Mouse (Mus musculus): Measurements from ENCODE around the gene Il23a.
"Not testable (repeated sequence)": the region's sequence is repeated elsewhere in the genome, so short reads cannot be mapped to it uniquely, and the experiment has no call there.

Il23a gene

DNA sequence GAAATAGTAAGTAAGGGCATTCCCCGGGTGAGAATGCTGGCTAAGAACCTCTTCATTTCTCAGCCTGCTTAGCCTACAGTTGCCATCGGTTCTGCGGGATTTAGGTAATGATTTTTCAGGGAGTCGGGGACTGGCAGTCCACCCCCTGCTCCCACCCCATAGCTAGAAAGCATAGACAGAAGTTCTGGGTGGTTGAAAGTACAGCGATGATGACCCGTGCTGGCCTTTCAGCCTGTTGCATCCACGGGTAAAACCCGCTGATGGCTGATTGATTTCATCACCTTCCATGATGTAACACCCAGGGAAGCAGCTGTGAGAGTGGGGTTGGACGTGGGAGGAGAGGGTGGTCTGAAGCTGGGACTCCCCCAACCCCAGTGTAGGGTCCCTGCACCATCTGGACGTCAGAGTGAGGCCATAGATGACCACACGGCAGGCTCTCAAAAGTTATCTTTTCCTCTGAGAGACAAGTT, at the start of gene Il23a:
TSS of gene Il23a (minus strand) at position 51 of the 470 bp plus-strand sequence.
- no peak for DNase-seq (ENCODE audit: low spot score in 2 of 2)

DNA sequence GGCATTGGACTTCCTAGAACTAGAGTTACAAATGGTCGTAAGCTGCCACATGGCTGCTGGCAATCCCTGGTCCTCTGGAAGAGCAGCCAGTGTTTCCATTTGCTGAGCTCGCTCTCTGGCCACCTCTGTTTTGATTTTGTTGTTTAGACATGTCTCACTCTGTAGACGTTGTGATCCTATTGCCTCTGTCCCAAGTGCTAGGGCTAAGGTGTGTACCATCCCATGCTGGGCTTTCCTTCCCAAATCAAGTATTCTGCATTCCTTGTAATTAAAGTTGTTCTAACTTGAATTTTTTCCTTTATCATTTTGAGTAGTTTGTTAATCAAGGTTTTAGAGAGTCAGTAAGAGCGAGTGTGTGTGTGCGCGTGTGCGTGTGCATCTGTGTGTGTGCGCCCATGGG, 49.0 kb upstream of the Il23a start:
- DNase-seq (ENCODE audit: low spot score in 2 of 2) = no peak

DNA sequence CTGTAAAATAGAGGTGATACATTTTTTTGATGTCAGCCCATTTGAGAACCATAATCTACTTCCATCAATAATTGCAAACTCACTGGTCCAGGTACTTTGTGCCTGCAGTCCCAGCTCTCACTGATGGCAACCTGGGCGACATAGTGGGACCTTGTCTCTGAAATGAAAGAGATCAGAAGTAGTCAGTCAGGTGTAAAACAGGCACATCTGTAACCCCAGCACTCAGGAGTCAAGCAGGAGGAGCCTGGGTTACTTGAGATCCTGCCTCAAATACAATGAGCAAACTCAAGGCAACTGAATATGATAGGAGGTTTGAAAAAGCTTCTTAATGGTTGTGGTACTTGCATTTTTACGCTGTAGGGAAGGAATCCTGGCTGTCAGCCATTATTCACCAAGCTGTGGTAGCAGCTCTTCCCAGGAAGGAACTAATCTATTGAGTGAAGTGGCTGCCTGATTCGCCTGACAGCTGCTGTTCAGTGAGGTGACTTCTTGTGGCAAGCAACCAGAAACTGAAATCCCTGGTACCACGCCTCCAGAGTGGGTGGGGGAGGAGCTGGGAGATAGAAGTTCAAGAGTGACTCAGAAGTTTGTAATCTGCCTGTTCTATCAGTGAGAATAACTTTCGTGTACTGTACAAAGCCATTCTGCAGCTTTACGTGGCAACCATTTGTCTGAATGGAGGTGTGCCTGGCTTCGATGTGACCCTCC, 46.2 kb upstream of the Il23a start:
- DNase-seq (ENCODE audit: low spot score in 2 of 2) = peak in 1 of 2 experiments; percentile 27

DNA sequence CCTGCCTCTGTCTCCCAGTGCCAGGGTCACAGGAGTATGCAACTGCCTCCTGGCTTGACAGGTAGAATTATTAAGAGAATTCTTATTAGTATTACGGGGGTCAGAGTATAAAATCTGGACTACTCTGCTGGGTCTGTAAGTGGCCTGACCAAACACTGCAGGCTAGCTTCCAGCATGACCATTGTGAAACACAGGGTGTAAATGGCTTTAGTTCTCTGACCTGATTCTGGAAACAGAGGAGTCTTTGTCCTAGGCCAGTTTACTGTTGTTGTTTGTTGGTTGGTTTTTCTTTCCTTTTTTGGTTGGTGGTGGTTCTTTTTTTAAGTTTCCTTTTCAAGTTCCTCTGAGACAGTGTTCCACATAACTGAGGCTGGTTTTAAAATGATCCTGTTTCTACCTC, 44.9 kb upstream of the Il23a start:
- DNase-seq (ENCODE audit: low spot score in 2 of 2) = no peak

DNA sequence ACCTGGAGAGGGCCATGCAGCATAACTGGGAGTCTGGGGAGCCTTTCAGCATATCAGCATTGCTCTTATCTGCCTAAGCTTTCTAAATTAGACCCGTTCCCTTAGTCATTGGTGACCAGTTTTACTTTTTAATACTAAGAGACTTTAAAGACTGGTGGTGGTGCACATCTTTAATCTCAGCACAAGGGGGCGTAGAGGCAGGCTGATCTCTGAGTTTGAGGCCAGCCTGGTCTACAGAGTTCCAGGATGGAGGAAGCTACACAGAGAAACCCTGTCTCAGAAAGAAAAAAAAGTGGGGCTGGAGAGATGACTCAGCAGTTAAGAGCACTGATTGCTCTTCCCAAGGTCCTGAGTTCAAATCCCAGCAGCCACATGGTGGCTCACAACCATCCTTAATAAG, 41.7 kb upstream of the Il23a start:
- no peak for DNase-seq (ENCODE audit: low spot score in 2 of 2)

DNA sequence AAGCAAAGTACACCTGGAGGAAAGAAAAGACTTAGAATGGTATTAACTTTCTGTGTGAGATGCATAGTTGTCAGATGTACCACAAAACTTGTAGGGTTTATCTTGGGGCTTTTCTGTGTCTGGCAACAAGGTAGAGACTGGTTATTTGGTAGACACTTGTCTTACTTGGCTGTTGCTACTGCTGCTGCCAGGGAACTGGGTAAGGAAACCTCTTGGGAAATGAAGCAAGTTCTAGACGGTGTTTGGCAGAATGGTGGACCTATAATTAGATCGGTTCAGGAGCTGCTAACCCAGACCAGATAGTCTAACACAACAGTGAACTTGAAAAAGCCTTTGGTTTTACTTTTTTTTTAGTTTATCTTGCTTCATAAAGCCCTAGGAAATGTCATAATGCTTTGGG, 40.4 kb upstream of the Il23a start:
- no peak for DNase-seq (ENCODE audit: low spot score in 2 of 2)

DNA sequence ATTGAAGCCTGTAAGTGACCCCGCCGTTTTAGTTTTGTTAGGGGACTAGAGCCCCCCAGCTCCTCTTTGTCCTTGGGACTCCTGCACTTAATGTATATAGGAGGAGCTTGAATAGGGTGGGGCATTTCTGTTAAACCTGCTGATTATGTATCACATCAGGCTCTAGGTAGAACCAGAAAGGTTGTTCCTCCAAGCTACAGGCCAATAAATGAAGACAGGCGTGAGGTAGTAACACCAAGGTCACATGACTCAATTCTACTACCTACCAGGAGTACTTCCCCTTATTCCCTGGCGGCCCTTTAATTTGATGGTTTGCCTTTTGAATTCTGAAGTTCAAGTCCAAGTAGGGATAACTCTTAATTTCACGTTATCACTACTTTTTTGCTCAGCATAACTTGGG, 39.9 kb upstream of the Il23a start:
- DNase-seq (ENCODE audit: low spot score in 2 of 2) = no peak

DNA sequence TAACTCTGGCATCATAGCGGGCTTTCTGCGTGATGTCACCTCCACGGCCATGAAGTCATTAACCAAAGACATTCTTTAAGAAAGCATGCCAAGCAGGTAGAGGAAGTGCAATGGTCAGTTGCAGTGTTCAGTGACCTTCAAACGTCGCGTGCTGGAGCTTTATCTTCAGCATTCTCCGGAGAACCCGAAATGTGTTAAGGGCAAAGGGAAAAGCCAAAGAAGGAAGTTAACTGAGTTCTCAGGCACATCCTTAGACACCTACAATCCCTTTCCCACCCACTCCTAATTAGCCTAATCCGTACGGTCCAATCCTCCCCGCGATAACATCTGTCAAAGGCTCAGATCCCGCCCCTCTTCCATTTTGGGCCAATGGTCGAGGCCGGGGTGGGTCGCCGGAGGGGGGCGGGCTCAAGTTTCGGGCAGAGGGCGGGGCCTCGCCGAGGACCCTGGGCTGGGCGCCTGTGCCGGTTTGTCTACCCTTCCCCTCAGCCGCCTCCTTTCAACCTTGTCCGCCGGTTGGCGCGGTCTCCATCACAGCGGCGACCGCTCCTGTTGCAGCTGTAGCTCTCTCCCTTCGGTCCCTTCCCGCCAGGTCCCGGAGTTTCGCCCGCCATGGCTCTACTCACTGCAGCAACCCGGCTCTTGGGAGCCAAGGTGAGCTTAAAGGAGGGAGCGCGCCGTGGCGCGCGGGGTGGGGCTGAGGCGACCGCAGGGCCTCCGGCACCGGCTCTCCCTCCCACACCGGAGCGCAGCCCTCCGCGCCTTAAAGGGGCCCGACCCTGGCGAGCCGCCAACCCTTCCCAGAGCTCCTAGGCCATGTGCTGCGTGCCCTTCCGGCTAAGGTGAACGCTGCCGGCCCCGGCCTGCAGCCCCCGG, 39.0 kb upstream of the Il23a start, which contains the start of gene Cs:
TSS of gene Cs (plus strand) at position 429 of the 876 bp plus-strand sequence.
- DNase-seq (ENCODE audit: low spot score in 2 of 2) = peak; percentile 94 to 97

DNA sequence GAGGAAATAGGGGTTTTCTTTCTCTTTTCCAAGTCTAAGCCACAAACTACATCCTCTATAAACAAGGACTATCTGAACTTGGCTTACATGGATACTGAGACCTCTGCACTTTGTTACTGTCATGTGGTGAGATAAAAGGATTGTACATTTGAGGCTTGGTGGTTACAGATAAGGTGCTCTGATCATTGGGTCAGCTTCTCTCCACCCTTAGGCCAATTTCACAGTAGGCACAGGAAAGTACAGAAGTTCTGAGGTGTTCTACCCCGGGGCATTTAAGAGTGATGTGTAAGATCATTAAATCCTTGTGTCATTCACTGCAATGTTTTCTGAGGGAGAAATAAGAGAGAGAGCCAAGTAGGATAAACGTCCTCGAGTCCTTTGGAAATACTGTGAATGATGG, 38.0 kb upstream of the Il23a start:
- DNase-seq (ENCODE audit: low spot score in 2 of 2) = no peak

DNA sequence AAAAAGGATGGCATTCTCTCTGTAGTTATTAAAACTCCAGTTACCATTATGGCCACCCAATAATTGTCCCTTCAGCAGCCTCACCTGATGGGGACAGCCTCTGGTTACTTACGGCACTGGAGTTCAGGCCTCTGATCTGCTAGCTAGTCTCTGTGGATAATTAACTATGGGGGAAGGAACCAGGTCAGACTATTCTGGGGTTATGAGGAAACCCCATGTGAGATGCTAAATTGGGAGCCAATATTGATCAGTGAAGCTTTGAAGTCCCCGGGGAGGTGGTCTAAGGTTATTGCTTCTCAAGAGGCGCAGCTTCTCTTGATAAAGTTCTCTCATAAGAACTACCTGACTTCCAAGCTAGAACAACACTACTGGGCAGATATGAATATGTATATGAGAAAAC, 37.6 kb upstream of the Il23a start:
- no peak for DNase-seq (ENCODE audit: low spot score in 2 of 2)

DNA sequence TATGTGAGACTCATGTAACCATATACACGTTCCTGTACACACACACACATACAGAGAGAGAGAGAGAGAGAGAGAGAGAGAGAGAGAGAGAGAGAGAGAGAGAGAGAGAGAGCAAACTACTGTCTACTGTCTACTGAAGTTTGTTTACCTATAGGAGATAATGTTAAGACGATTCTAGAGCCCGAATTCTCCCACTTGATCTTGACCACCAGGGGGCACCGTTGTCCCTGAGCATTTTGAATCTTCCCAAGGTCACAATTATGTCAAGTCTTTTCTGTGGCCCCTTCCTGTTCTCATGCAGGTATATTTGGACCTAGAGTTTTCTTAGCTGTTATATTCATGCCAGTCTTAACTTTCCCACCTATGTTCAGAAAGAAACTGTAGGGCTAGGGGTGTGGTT, 37.0 kb upstream of the Il23a start:
- peak in 1 of 2 experiments; percentile 64 for DNase-seq (ENCODE audit: low spot score in 2 of 2)

DNA sequence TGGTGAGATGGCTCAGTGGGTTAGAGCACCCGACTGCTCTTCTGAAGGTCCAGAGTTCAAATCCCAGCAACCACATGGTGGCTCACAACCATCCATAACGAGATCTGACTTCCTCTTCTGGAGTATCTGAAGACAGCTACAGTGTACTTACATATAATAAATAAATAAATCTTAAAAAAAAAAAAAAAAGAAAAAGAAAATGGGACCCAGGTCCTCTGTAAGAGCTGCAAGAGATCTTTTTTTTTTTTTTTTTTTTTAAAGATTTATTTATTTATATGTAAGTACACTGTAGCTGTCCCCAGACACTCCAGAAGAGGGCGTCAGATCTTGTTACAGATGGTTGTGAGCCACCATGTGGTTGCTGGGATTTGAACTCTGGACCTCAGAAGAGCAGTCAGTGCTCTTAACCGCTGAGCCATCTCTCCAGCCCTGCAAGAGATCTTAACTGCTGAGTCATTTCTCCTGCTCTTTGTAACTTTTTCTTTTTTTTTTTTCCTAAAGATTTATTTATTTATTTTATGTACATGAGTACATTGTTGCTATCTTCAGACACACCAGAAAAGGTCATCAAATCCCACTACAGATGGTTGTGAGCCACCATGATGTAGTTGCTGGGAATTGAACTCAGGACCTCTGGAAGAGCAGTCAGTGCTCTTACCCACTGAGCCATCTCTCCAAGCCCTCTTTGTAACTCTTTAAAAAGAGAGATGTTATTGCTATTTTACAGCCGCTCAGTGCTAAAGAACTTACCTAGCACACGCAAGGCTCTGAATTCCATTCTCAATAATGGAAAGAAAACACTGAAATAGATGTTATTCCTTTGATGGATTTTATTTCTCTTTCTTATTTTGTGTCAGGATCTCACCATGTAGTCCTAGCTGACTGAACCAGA, 34.1 kb upstream of the Il23a start:
- DNase-seq (ENCODE audit: low spot score in 2 of 2) = not testable (repeated sequence)

DNA sequence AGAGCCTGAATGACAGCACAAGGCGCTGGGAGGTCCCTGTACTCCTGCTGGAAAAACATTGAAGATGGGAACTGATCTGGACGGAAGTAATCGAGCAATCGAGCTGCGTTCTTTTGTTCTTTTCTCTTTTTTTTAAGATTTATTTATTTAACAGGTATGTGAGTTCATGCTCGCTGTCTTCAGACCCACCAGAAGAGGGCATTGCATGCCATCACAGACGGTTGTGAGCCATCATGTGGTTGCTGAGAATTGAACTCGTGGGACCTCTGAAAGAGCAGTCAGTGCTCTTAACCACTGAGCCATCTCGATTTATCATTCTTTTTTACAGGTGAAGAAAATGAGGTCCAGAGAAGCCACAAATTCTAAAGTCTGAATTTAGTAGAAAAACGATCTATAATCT, 29.1 kb upstream of the Il23a start:
- no peak for DNase-seq (ENCODE audit: low spot score in 2 of 2)

DNA sequence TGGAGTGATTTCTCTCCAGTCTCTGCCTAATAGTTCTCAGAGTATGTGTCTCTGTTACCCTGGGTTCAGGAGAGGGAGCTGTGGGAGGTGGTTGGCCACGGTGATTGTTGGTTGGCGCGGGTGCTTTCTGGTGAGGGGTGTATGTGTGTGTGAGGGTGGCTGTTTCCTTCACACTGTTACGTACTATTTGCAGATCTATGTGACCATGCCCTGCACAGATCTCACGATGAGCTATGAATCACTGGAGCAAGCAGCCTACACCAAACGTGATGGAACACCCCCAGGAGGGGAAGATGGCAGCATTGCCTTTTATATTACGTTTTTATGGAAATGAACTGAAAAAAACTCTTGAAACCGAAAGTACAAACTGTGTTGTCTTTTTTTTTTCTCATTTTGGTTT, 28.3 kb upstream of the Il23a start:
- DNase-seq (ENCODE audit: low spot score in 2 of 2) = no peak

DNA sequence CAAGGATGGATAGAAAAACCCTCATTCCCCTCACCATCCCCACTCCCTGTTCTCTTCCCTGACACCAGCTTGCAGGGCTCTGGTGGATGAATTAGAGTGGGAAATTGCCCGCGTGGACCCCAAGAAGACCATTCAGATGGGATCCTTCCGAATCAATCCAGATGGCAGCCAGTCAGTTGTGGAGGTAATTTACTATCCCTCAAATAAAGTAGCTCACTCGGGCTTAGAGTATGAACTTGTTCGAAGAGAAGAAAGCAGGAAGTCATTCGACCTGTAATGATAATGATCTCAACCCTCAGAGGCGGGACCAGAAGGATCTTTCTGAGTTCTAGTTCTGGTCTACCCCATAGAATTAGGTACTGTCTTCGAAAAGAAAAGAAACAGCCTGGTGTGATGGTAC, 25.0 kb upstream of the Il23a start:
- DNase-seq (ENCODE audit: low spot score in 2 of 2) = no peak

DNA sequence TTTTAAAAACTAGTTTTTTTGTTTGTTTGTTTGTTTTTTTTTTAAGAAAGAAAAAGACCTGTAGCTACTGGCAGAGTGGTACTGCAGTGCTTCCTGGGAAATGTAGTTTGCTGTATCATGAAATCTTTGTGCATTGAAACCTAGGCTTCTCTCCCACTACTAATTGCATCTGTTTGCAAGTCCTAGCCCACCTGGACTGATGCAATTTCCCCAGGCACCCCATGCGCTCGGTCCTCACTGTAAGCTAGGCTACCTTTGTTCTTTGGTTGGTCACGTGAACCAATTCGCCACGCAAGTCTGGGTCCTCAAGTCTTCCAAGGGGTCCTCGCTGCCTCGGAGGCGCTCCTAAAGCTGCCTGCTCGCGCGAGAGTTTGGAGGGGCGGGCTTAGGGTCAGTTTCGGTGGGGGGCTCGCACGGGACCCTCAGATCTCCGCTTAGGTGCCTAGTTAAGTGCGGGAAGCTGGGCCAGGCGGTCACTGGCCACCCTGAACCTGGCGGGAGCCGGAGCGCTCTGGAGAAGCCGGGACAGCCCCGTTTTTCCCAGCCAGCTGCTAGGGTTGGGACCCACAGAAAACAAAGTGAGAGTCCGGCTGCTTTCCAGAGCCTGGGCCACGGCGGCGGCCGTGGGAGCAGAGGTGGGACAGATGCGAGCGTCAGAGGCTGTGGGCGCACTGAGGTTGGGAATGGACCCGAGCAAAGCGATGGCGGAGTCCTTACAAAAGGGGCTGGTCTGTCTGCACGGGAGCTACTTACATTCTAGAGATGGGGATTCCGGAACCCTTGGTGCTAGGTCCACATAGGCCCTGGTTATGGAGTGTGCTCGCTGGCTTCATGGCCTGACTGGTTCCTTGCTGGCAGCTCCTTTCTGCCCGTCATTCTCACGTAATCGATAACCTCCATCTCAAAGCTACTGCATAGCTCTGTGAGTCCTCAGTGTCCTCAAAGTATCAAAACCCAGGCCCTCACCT, 23.9 kb upstream of the Il23a start, which contains the start of gene Cnpy2:
TSS of gene Cnpy2 (plus strand) at position 319 of the 968 bp plus-strand sequence.
- DNase-seq (ENCODE audit: low spot score in 2 of 2) = peak; percentile 75 to 85

DNA sequence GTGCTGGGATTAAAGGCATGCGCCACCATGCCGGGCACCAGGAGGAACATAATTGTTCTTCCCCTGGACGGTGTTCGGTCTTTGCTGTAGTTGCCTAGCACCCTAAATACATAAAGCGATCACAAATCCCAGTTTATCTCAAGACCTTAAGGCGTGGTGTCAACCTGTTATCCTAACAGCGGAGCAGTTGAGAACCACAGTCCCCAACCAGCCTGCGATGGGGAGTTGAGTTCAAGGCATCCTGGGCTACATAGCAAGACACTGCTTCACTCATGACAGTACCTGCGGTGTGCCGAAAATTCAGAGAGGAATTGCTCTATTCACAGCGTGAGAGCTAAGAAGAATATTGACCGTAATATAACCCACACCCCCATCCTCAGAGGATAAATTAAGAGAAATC, 23.1 kb upstream of the Il23a start:
- no peak for DNase-seq (ENCODE audit: low spot score in 2 of 2)

DNA sequence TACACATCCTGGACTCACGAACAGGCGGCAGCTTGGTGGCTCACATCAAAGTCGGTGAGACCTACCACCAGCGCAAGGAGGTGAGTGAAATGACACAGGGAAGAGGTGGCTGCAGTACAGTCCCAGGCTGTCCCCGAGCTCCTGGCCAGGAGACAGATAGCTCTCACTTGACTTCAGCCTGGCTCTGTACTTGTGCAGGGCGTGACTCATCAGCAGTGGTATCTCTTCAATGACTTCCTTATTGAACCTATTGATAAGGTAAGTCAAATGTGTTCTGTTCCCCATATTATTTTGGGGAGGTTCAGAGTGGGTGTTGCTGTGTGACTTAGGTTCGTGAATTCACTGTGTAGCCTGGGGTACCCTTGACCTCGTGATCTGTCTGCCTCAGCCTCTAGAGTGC, 17.0 kb upstream of the Il23a start:
- DNase-seq (ENCODE audit: low spot score in 2 of 2) = no peak

DNA sequence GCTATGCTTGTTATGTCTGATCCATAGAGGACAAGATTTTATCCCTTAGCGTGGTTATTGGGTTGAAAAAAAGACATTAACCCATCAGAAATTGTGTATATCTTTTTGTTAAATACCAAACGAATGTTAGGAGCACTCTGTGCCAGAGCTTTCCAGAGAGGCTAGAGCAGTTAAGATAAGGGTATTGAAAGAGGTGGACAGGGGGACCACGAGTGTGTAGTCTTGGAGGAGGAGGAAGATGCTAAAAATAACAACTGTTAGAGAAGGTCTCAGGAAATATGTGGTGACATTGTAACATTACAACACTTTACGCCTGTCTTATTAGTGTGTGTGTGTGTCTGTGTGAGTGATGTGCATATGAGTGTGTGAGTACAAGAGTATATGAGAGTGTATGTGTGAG, 12.3 kb upstream of the Il23a start:
- no peak for DNase-seq (ENCODE audit: low spot score in 2 of 2)

DNA sequence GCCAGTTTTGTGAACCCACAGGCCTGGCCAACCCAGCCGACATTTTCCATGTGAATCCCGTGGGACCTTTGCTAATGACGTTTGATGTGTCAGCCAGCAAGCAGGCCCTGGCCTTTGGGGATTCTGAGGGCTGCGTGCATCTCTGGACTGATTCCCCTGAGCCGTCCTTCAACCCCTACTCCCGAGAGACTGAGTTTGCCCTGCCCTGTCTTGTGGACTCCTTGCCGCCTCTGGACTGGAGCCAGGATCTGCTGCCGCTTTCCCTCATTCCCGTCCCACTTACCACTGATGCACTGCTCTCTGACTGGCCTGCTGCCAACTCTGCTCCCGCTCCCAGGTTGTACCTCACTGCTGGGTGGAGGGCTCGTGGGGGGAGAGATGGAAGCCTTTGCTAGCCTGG, 11.6 kb upstream of the Il23a start:
- DNase-seq (ENCODE audit: low spot score in 2 of 2) = no peak

DNA sequence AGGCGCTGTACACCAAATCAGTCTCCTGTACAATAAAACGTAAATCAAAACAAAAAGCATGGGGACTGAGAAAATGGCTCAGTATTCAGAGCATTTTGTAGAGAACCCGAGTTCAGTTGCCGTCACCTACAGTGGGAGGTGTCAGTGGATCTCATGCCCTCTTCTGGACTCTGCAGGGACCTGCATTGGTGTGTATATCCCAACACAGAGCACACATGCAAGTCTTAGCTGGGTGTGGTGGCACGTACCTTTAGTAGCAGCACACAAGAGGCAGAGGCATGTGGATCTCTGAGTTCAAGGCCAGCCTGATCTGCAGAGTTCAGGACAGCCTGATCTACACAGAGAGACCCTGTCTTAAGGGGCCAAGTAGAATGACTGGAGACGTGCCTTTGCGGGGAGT, 11.1 kb upstream of the Il23a start:
- DNase-seq (ENCODE audit: low spot score in 2 of 2) = no peak

All from cerebellum, postnatal 4 days (tissue).